Mouse (Mus musculus) intestine, embryonic 14.5 days (tissue): ENCODE data around the gene Kbtbd7. TPM values are rescaled to one million over a fixed set of nuclear protein-coding genes. Genes with fewer than 3 reads are reported as not detected.
"Not testable (repeated sequence)": the region's sequence is repeated elsewhere in the genome, so short reads cannot be mapped to it uniquely, and the experiment has no call there.

Experiments
- ATAC-seq: fragments of 200-750 bp; cut with Nextera tagmentation; replicated peaks from 2 replicates; pipeline ENCODE4 v1.8.0; 2017; ENCODE audit warnings: low read depth, moderate number of reproducible peaks, moderate TSS enrichment, moderate library complexity; ENCODE audit not compliant: low FRiP score, low TSS enrichment
- DNase-seq: peaks from one replicate; pipeline ENCODE4 v3.0.0-alpha.2; 2018; ENCODE audit warnings: low spot score
- H3K27ac ChIP-seq: fragments of 300-500 bp; sonication (generic); 2 replicates; pipeline ENCODE4 v1.5.1; 2014; ENCODE audit warnings: low read depth, mild to moderate bottlenecking, control low read depth
- H3K27me3 ChIP-seq: fragments of 300-500 bp; sonication (generic); replicated peaks from 2 replicates; pipeline ENCODE4 v1.6.1; 2014; ENCODE audit warnings: low read length, control low read depth; ENCODE audit not compliant: control insufficient read depth, insufficient read depth
- H3K36me3 ChIP-seq: fragments of 300-500 bp; sonication (generic); 2 replicates; pipeline ENCODE4 v1.6.1; 2014; ENCODE audit warnings: low read length, control low read depth; ENCODE audit not compliant: control insufficient read depth, insufficient read depth
- H3K4me1 ChIP-seq: fragments of 300-500 bp; sonication (generic); replicated peaks from 2 replicates; pipeline ENCODE4 v1.6.1; 2014; ENCODE audit warnings: low read length, control low read depth, mixed read lengths; ENCODE audit not compliant: control insufficient read depth, insufficient read depth
- H3K4me2 ChIP-seq: fragments of 300-500 bp; sonication (generic); 2 replicates; pipeline ENCODE4 v1.6.1; 2014; ENCODE audit warnings: low read length
- H3K4me3 ChIP-seq: fragments of 300-500 bp; sonication (generic); 2 replicates; pipeline ENCODE4 v1.5.1; 2014; ENCODE audit warnings: low read depth, low read length, control low read depth, mixed read lengths
- H3K9ac ChIP-seq: fragments of 300-500 bp; sonication (generic); 2 replicates; pipeline ENCODE4 v1.6.1; 2014; ENCODE audit warnings: mild to moderate bottlenecking, low read length
- H3K9me3 ChIP-seq: fragments of 300-500 bp; sonication (generic); 2 replicates; pipeline ENCODE4 v1.6.1; 2016; ENCODE audit warnings: low read length, control low read depth; ENCODE audit not compliant: control insufficient read depth
- WGBS: fragments of 180-500 bp; shearing (Covaris S2); extraction: QIAGEN DNeasy Blood & Tissue Kit; methylation state at CpG from one replicate; pipeline ENCODE4 v1.1.7; 2014; 5-methylcytosine and 5-hydroxymethylcytosine counted together
- polyA plus RNA-seq: library from polyadenylated mRNA; unstranded; fragments of >200 nt; fragmentation: Nextera tagmentation; extraction: Ambion mirVana; gene quantifications from 2 replicates; pipeline ENCODE4 v1.2.1, GENCODE M21; 2014

Gene Kbtbd7
- polyA plus RNA-seq, 1 experiment from 2014 or later = 14.4 TPM

DNA sequence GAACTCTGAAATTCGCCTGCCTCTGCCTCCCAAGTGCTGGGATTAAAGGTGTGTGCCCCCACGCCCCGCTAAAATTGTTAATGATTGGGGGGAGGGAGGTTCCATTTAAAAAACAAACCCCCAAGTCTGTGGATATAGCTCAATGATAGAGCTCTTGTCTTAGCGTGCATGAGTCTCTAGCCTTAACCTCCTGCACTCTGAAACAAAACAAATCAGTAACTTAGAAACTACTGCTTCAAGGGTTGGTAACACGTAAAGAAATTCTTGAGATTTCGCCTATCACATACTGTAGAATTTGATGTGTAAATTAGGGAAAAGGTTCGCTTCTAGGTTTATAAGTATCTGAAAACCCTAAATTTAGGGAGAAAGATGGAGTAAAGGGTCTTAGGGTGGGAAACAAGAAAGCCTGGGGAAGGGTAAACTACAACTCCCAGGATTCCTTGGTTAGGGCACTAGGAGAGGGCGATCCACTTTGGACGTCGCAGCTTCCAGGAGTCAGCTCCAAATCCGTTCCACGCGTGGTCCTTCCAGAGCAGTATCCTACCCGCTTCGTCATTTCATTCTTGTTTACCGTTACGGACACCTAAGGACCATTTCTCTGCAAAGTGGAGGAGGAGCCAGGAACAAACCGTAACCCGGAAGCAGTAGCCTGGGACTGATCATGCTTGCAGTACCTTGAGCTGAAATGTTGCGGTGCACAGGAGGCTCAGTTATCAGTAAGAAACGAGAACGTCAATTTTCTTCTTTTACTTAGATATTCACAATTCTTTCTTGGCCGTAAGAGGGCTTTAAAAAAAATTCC is 28.8 kb upstream of the Kbtbd7 start, which contains the start of gene Mtrf1:
Gene Mtrf1 (plus strand): TSS at position 452 of the 802 bp plus-strand sequence.
- H3K9me3 ChIP-seq = no peaks in the 10 kb centered on the region
- H3K4me3 ChIP-seq = peak within 1 kb of the TSS; percentile 72
- peak within 1 kb of the TSS; percentile 48 for H3K4me2 ChIP-seq
- ATAC-seq (peak; percentile 90), DNase-seq (peak; percentile 89)
- H3K9ac ChIP-seq = peak within 1 kb of the TSS; percentile 58
- no peaks in the 10 kb centered on the region for H3K4me1 ChIP-seq
- 18% methylated on average over 23 of the region's 23 CpGs for WGBS
- peak within 1 kb of the TSS; percentile 82 for H3K27ac ChIP-seq
- no peaks in the 10 kb centered on the region for H3K27me3 ChIP-seq
- H3K36me3 ChIP-seq = peaks cover 12% of the 10 kb centered on the region

DNA sequence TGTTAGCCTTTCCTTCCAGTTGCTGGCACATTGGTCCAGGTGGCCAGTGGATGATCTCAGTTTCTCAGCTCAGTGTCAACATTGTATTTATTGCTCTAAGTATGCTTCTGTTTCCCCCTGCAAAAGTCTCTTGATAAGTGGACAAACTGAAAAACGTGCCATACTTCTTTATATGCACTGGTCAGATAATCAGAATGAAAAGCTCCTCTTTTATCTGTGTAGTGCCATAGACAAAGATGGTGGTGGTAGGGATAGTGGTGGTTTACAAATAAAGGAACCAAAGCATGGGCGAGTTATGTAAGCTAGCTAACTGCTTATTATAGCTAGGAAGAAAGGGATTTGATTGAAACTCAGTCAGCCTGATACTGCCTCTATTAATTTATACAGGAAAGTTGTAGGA is 18.7 kb upstream of the Kbtbd7 start:
- Histone ChIP-seq H3K27ac (no peak overlapping the region), H3K27me3 (no peaks in the 10 kb centered on the region), H3K4me1 (no peaks in the 10 kb centered on the region), H3K9ac (no peak overlapping the region), H3K4me2 (no peak overlapping the region), H3K9me3 (no peaks in the 10 kb centered on the region), H3K4me3 (no peak overlapping the region), H3K36me3 (peaks cover 20% of the 10 kb centered on the region)
- ATAC-seq (no peak), DNase-seq (no peak)
- 72% methylated on average over 2 of the region's 2 CpGs for WGBS

DNA sequence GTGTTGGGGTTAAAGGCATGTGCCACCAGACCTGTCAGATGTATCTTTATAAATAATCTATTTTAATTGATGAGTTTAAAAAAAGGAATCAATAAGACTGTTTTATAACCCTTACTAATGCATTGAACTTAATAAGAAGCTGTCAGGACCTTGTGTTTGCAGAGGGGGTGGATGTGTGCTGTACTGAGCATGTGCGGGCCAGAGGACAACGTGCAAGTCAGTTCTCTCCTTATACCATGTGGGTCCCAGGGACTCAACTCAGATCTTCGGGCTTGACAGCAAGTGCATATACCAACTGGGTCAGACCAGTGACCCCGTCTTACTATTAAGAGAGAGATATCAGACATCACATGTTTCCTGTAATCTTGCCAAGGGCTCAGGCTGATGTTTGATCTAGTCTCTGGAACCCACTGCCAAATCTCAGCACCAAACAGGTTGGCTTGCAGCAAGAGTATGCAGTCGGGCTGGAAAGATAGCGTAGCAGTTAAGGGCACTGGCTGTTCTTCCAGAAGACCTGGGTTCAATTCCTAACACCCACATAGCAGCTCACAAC is 17.0 kb upstream of the Kbtbd7 start:
- Histone ChIP-seq H3K4me3 (no peak overlapping the region), H3K4me2 (no peak overlapping the region), H3K9me3 (no peaks in the 10 kb centered on the region), H3K9ac (no peak overlapping the region), H3K27me3 (no peaks in the 10 kb centered on the region), H3K36me3 (peaks cover 31% of the 10 kb centered on the region), H3K4me1 (no peaks in the 10 kb centered on the region), H3K27ac (no peak overlapping the region)
- DNase-seq (no peak), ATAC-seq (no peak)
- 88% methylated on average over 6 of the region's 6 CpGs for WGBS

DNA sequence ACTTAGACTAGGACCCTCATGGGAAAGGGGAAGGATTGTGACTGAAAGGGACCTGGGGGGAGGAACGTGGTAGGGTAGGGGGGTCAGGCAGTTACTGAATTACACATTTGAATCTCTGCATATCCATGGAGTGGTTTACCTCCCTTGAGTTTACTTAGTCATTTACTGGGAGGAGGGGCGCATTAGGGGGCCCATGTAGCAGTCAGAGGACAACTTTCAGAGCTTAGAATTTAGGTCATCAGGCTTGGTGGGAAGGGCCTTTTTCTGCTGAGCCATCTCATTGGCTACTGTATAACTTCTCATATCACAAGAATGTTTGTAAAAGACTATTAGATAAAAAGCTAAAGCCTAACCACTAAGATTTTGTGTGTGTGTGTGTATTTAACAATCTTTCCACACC is 15.6 kb upstream of the Kbtbd7 start:
- H3K9me3 ChIP-seq = no peaks in the 10 kb centered on the region
- H3K36me3 ChIP-seq = peaks cover 31% of the 10 kb centered on the region
- H3K4me3 ChIP-seq = no peak overlapping the region
- H3K27me3 ChIP-seq = no peaks in the 10 kb centered on the region
- H3K4me1 ChIP-seq = no peaks in the 10 kb centered on the region
- DNase-seq = no peak
- no peak overlapping the region for H3K4me2 ChIP-seq
- no peak overlapping the region for H3K27ac ChIP-seq
- no peak for ATAC-seq
- no peak overlapping the region for H3K9ac ChIP-seq
- 80% methylated on average over 2 of the region's 2 CpGs for WGBS

DNA sequence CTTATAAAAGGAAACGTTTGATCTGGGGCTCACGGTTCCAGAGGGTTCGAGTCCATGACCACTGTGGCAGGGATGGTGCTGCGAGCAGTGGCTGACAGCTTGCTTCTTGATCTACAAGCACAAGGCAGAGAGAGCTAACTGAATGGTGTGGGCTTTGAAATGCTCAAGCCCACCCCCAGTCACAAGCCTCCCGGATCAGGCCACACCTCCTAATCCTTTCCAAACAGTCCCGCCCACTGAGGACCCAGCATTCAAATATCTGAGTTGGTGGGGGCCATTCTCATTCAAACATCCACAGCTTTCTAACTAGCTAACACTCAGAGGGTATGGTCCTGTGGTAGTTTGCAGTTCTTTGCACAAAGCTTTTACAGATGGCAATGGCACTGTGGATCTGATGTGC is 13.2 kb upstream of the Kbtbd7 start:
- no peak overlapping the region for H3K4me2 ChIP-seq
- no peak for DNase-seq
- H3K36me3 ChIP-seq = peaks cover 27% of the 10 kb centered on the region; the same call in 1 of the 2 replicates
- no peak overlapping the region for H3K27ac ChIP-seq
- H3K27me3 ChIP-seq = no peaks in the 10 kb centered on the region
- 82% methylated on average over 6 of the region's 6 CpGs for WGBS
- H3K9ac ChIP-seq = no peak overlapping the region
- ATAC-seq = no peak
- H3K4me3 ChIP-seq = no peak overlapping the region
- no peaks in the 10 kb centered on the region for H3K4me1 ChIP-seq
- no peaks in the 10 kb centered on the region for H3K9me3 ChIP-seq

DNA sequence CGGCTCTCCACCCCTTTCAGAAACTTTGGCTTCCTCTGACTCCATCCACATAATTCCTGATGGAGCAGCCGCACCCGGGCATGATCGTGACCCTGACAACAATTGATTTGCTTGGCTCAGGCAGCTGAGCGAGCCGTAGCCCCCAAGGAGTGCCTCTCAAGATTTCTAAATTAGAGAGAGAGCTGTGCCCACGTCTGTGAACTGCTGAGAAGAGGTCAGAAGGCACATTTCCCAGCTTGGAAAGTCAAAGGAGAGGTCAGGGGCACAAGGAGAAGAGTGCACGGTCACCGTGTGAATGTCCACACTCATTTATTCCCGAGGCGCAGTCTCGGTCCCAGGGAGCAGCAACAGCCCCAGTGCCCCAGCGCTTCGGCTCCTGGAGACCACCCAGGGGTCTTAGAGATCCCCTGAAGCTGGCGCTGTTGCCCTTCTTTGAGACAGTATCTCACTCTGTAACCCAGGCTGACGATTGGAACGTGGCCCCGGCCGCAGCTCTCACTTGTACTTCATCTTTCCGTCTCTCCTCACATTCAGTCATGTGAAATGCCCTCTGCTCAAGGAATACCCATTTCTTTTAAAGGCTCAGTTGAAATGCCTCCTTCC is 6.1 kb upstream of the Kbtbd7 start:
- ATAC-seq = no peak
- Histone ChIP-seq H3K4me2 (no peak overlapping the region), H3K4me1 (no peaks in the 10 kb centered on the region), H3K36me3 (peaks cover 20% of the 10 kb centered on the region; the same call in 1 of the 2 replicates), H3K27me3 (no peaks in the 10 kb centered on the region), H3K9me3 (no peaks in the 10 kb centered on the region), H3K4me3 (no peak overlapping the region), H3K27ac (no peak overlapping the region), H3K9ac (no peak overlapping the region)
- DNase-seq = no peak
- 70% methylated on average over 20 of the region's 20 CpGs for WGBS

DNA sequence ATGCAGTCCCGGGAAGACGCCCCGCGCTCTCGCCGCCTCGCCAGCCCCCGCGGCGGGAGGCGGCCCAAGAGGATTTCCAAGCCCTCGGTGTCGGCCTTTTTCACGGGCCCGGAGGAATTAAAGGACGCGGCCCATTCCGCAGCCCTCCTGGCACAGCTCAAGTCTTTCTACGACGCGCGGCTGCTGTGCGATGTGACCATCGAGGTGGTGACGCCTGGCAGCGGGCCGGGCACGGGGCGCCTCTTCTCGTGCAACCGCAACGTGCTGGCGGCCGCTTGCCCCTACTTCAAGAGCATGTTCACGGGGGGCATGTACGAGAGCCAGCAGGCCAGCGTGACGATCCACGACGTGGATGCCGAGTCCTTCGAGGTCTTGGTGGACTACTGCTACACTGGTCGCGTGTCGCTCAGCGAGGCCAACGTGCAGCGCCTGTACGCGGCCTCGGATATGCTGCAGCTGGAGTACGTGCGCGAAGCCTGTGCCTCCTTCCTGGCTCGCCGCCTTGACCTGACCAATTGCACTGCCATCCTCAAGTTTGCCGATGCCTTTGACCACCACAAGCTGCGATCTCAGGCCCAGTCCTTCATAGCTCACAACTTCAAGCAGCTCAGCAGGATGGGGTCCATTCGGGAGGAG is 537 bp downstream of the Kbtbd7 start:
- Histone ChIP-seq H3K9me3 (peaks cover 13% of the 10 kb centered on the region; the same call in 1 of the 2 replicates), H3K27ac (peak overlapping the region; percentile 83; the same call in 1 of the 2 replicates), H3K9ac (peak overlapping the region; percentile 60), H3K4me3 (peak overlapping the region; percentile 39), H3K4me2 (peak overlapping the region; percentile 44)
- DNase-seq, H3K36me3 ChIP-seq, H3K4me1 ChIP-seq, H3K27me3 ChIP-seq: not testable (repeated sequence)
- 68% methylated on average over 6 of the region's 59 CpGs for WGBS
- peak; percentile 29 for ATAC-seq

DNA sequence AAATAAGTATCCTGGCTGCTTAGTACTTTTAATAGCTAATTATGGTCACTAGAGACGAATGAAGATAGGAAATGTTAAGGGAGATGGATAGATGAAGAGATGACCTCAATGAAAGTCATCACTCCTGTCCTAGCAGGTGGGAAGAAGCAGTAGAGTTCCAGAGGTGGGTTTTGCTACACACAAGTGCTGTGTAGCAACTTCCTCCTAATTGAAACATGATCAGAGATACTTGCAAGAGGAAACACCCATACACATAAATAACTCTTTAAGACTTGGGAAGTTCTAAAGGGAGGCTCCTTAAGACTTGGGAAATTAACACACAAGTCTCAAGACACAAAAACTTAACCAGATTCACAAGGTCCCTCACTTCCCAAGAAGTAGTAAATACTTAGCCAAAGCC is 7.8 kb downstream of the Kbtbd7 start:
- Histone ChIP-seq H3K4me2 (no peak overlapping the region), H3K36me3 (no peaks in the 10 kb centered on the region), H3K4me3 (no peak overlapping the region), H3K27ac (no peak overlapping the region), H3K9ac (no peak overlapping the region), H3K9me3 (no peaks in the 10 kb centered on the region), H3K27me3 (no peaks in the 10 kb centered on the region), H3K4me1 (no peaks in the 10 kb centered on the region)
- WGBS = 80% methylated on average over 1 of the region's 1 CpGs
- DNase-seq (no peak), ATAC-seq (no peak)
